Mouse (Mus musculus) megakaryocyte, embryonic 14.5 days (primary cell): ENCODE data around the gene Pax7.

Source experiments
- FLI1 ChIP-seq: IDR thresholded peaks from 2 replicates; pipeline ENCODE4 v1.6.1; 2012; ENCODE audit warnings: low read length, inconsistent platforms, mixed read lengths
- GATA1 ChIP-seq: IDR thresholded peaks from 3 replicates; pipeline ENCODE4 v1.6.1; 2012; ENCODE audit warnings: mixed read lengths, low read length, inconsistent platforms, borderline replicate concordance

DNA sequence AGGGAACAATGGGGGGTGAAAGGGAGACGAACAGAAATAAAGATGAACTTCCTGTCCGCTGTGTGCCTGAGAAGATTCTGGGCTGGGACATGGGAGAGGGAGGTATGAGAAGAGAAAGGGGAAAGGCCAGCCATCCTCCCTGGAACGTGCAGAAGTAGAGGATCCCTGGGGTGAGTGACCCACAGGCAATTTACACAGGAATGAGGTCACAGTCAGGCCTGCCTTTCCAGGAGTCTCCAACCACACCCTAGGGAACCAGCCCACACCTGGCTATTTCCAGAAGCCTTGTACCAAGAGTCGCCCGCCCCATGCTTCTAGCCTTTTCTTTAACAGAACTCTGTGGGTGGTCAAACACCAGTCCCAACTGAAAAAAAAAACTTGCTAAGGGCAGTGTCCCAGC, 65.5 kb downstream of the Pax7 start:
- no peak for TF ChIP-seq GATA1
- TF ChIP-seq FLI1 = no peak
